Mouse (Mus musculus): ENCODE data around the gene Ubxn2a.
"Not testable (repeated sequence)": the region's sequence is repeated elsewhere in the genome, so short reads cannot be mapped to it uniquely, and the experiment has no call there.

DNA sequence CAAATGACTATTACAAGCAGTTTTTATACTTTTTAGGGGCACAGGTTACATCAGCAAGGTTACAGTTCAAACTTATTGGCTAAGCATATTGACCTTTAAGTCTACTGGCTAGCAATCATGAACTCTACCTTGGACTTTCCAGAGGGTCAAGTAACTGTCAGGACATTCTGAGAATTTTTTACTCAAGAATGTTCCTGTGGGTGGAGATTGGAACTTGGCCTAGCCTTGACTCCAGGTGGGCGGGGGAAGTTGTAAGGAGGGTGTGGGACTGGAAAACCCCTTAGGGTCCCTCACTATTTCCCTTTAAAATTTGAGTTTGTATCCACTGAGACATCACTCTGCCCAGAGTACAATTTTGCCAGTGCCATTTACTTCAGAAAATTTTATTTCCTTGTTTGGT lies 3.0 kb upstream of the Ubxn2a start:
- not testable (repeated sequence) for TF ChIP-seq CTCF, POLR2A (IDR thresholded peaks at IDR 0.05; ENCODE audit: extremely low read depth, insufficient read depth, low read length)

All from cortical plate, adult 2 months (tissue).